Mouse (Mus musculus) layer of hippocampus, adult 8-10 months (tissue): ENCODE results near the gene Kcnh4. TPM values are rescaled to one million over a fixed set of nuclear protein-coding genes. Genes with fewer than 3 reads are reported as not detected.

Source experiments
- DNase-seq, 2 experiments: peaks; one replicate each; pipeline ENCODE4 v3.0.0; 2022; ENCODE audit warnings: low spot score in 2 of 2
- total RNA-seq, 4 experiments: library from RNA; stranded (reverse); gene quantifications; 2 replicates each; pipeline ENCODE4 v1.2.4; 2022

Kcnh4 gene
- total RNA-seq, 4 experiments from 2014 or later, result 2.3 to 3.4 (median 2.7) TPM

GRCm38 (mm10) chr11:100711783-100712615 is 47.7 kb downstream of the Kcnh4 start, which contains the start of gene Kat2a:
Gene Kat2a, minus strand, starts transcription at chr11:100712465.
- peak in 1 of 2 experiments; percentile 75 for DNase-seq

DNA sequence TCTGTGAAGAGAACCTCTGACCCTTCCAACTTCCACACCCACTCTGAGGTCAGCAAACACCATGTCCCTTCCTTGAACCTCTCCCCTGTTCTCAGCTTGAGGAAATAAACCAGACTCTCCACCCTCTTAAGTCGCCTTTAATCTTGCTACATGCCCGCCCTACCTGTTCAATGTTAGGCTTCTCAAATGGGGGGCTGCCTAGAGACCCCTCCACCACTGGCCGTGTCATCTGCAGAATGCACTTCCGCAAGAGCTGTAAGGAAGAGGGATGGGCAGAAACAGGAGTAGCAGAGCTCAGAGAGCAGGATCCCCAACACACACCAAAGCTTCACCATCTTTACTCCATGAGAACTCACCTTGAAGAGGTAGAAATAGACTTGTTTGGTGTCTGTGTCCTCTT is 48.8 kb downstream of the Kcnh4 start:
- DNase-seq, result no peak

- no peak for DNase-seq
Measured at GRCm38 (mm10) chr11:100710528-100710927, 49.2 kb downstream of the Kcnh4 start.

DNA sequence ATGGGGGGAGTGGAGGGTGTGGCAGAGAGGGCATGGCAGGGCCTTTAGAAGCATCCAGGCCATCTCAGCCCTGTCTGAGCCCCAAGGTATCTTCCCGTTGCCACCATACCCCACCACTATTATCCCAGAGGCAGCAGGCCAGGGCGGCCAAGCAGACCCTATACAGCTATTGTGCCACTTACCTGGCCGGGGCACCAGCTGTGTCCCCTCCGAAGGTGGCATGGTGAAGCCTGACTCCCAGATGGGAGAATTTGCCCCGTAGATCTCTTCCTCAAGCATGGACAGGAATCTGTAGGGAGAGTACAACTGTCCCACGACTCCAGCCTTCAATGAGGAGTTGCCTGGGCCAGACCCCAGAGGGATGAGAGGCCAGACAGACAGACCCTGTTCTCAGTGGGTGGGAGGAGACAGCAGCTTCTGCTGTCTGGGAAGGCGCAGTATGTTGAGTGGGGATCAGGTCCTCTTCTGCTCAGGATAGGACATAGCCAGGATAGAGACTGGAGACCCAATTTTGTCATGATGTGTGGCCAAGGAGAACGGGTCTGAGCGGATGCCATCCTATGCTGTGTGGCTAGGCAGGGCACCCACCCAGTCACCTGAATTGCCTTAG is 50.4 kb downstream of the Kcnh4 start:
- no peak for DNase-seq

DNA sequence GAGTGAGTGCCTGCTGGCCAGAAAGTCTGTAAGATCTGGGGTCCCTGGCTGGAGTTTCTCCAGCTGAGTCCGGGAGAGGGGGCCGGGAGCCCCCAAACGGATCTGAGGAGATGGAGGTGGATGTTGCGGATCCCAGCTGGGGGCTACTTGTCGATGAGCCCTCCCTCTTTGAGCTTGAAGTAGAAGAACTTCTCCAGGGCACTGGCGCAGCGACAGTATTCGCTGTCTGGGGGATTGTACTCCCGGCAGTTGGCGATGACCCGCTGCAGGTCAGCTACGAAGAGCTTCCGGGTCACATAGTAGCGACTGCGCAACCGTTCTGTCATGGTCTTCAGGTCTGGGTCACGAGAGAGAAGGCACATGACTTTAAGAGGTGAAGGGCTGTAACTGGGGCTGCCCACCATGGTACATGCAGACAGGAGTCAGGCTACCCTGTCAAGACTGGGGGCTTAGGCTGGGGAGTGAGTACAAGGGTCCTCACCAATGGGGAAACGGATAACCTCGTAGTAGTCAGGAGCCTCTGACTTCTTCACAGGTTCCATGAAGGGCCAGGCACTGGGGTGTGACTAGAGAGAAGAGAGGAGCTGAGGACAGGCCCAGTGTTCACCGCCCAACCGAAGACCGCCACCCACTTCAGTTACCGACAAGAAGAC is 54.5 kb downstream of the Kcnh4 start:
- no peak for DNase-seq

- DNase-seq, result no peak
Measured at GRCm38 (mm10) chr11:100703851-100704531, 55.8 kb downstream of the Kcnh4 start, which contains the start of gene Dhx58. Gene Dhx58, minus strand, starts transcription at chr11:100704271.

DNA sequence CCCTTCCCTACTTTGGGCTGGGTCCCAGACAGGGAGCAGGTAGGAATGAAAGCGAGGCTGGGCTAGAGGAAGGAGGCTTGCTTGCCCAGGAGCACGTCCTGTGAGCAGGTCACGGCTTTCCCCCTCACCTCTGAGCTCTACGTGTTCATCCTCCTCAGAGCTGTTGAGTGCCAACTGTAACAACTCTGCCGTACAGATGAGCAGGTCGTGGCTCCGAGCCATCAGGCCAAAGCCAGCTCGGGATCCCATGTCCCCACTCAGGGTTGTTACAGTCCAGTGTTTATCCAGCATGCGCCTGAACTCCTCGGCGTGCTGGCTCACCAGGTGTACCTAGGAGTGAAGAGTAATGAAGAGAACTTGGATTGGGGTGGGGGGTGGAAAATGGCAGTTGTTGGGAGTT is 56.4 kb downstream of the Kcnh4 start:
- no peak for DNase-seq

- DNase-seq, result no peak
Measured at GRCm38 (mm10) chr11:100702906-100703305, 56.8 kb downstream of the Kcnh4 start.

DNA sequence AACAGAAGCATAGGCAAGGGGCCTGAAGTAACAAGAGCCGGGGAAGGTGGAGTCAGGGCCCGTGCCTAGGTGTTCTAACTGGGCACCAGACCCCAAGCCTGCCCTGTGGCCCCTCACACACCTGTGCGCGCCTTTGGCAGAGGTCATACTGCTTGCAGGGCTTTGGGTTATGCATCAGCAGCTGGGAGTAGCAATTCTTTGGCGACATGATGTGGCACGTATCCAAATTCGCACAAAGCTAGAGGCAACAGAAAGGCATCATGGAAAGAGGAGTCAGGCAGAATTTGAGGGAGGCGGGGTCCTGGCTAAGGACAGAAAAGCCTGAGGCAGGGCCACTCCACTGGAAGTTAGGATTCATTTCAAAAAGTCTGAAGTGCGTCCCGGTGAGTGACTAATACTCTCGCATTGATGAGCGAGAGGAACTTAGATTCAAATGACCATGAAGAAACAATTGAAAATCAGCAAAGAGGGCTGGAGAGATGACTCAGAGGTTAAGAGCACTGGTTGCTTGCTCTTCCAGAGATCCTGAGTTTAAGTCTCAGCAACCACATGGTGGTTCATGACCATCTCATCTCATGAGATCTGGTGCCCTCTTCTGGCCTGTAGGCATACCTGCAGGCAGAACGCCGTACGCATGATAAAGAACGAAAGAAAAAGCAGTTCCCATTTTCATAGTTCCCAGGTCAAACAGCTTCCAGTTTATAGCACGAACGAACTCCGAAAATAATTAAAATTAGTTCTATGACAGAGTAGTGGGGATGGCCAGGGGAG is 57.5 kb downstream of the Kcnh4 start:
- DNase-seq, result peak in 1 of 2 experiments; percentile 57

DNA sequence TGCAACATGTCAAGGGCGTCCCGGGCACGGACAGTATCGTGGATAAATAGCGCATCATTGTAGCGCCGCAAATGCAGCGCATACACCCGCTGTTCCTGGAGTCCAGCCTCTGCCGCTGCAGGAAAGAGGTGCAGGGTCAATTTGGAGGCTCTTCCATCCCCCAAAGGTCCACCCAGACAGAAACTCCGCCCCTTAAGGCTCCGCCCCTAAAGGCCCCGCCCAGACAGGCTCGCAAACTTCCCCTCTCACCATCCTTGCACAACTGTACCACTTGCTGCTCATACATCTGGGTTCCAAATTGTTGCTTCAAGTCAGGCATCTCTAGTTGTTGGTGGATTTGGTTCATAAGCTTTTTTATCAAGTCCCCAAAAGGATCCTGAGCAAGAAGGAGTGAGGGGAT is 58.4 kb downstream of the Kcnh4 start:
- DNase-seq, result no peak

DNA sequence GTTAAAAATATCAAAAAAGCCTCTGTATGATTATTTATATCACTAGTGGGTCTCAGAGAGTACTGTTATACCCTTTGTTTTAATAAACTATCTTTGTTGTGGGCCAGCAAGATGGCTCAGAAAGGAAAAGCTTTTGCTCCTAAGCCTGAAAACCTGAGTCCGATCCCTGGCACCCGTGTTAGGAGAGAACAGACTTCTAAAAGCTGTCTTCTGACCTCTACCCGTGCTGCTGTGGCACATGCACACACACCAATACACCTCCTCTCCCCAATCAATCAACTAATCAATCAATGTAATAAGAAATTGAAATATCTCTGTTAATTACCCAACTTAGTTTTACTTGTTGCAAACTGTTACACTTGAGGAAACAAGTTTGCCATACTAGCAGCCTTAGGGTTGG is 59.0 kb downstream of the Kcnh4 start:
- DNase-seq, result no peak

- no peak for DNase-seq
Measured at GRCm38 (mm10) chr11:100697921-100698320, 61.8 kb downstream of the Kcnh4 start.

DNA sequence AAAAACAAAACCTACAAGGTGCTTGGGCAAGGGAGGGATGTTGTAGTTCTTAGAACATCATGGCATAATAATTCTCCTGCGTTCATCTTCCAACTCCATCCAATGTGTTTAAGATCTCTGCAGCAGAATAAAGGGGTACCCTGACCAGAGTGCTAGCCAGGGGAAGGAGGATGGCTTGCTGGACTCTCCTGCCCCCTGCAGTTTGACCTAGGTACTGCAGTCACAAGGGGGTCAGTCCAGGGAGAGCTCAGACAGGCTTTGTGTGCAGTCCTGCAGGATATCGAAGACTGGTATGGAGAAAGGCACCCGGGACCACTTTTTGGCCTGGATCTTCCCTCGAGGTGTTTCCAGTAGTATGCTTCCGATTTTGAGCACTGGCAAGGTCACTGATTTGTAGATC is 64.8 kb downstream of the Kcnh4 start:
- peak in 1 of 2 experiments; percentile 78 for DNase-seq

GRCm38 (mm10) chr11:100693154-100693553 is 66.6 kb downstream of the Kcnh4 start:
- no peak for DNase-seq

DNA sequence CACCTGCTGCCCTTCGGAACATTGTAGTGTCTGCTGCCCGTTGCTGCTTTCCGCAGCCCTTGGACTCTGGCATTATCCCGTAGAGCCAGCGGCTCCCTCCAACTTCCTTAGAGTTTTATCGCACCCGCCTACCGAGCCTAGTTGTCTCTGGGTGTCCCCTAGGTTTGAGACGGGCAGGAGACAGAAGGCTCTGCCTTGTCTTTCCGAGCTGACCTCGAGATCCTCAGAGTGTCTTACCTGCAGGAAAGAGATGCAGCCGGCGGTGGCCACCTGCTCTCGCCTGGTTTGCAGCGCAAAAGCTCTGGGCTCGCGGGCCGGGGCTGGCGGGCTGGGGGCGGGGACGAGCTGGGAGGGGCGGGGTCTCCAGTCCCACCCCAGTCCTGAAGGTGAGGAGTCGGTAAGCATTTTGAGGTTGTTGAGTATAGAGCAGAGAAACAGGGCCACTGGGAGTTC is 67.6 kb downstream of the Kcnh4 start, which contains the start of gene Zfp385c:
Zfp385c (minus strand) TSS at position 292 of the 453 bp plus-strand sequence.
- no peak for DNase-seq

DNA sequence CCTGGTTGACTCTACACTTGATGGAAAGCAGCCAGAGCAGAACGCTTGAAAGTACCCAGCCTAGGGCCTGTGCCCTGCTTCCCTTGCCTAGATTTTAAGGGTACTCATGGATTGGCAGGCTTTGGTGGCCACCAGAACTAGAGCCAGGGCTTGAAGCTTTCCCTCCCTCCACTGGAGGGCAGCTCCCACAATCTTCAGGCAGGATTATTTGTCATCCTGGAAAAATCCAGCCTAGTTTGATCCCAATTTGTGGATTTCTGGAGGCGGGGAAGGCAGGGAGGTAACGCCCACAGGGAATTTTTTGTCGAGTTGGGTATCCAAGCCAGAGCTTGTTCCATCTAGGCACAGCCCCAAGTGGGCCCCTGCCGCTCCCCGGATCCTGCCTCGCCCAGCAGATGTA is 69.4 kb downstream of the Kcnh4 start:
- peak in 1 of 2 experiments; percentile 6 for DNase-seq
